Mouse (Mus musculus): ENCODE measurements around the gene Ifnlr1. TPM values are rescaled to one million over a fixed set of nuclear protein-coding genes. Genes with fewer than 3 reads are reported as not detected.

The Ifnlr1 gene
- total RNA-seq, 2 experiments from 2014 or later, result 1.8 to 2.0 TPM

GRCm38 (mm10) chr4:135743520-135743919, 57.4 kb downstream of the Ifnlr1 start:
- DNase-seq, result no peak

- DNase-seq, result no peak
Measured at GRCm38 (mm10) chr4:135744726-135745448, 58.8 kb downstream of the Ifnlr1 start.

GRCm38 (mm10) chr4:135745613-135746012, 59.5 kb downstream of the Ifnlr1 start:
- DNase-seq, result peak; percentile 76 to 77

- DNase-seq, result no peak
Measured at GRCm38 (mm10) chr4:135750896-135751295, 64.8 kb downstream of the Ifnlr1 start.

GRCm38 (mm10) chr4:135752106-135752778, 66.2 kb downstream of the Ifnlr1 start:
- DNase-seq, result no peak

GRCm38 (mm10) chr4:135752779-135753164, 66.7 kb downstream of the Ifnlr1 start:
- DNase-seq, result no peak

Other genes starting within 250 kb of the Ifnlr1 start
- 1 to 10 TPM in 1 of 2 experiments, not detected in 1; 1.0 TPM for gene Stpg1, start 191.5 kb upstream of the Ifnlr1 start, total RNA-seq (2021)
- 10 to 100 TPM; 35.0 to 37.0 TPM for gene Nipal3, start 191.2 kb upstream of the Ifnlr1 start, total RNA-seq (2021)
- not detected for gene Grhl3, start 112.7 kb upstream of the Ifnlr1 start, total RNA-seq (2021)
- gene Il22ra1, start 41.9 kb downstream of the Ifnlr1 start, total RNA-seq (2021), result under 1 TPM; 0.17 to 0.46 TPM
- 1 to 10 TPM in 1 of 2 experiments, under 1 TPM in 1; 0.62 to 1.1 TPM for gene Myom3, start 73.4 kb downstream of the Ifnlr1 start, total RNA-seq (2021)
- 10 to 100 TPM; 40.6 to 50.5 TPM for gene Srsf10, start 169.5 kb downstream of the Ifnlr1 start, total RNA-seq (2021)
- gene Pnrc2, start 187.6 kb downstream of the Ifnlr1 start, total RNA-seq (2021), result 10 to 100 TPM; 62.7 to 68.0 TPM
- gene Cnr2, start 209.1 kb downstream of the Ifnlr1 start, total RNA-seq (2021), result 1 to 10 TPM in 1 of 2 experiments, under 1 TPM in 1; 0.52 to 1.7 TPM
- 10 to 100 TPM; 31.7 to 35.3 TPM for gene Fuca1, start 234.4 kb downstream of the Ifnlr1 start, total RNA-seq (2021)

Measured in heart, adult 18-20 months (tissue).